In the genomic region with DNA sequence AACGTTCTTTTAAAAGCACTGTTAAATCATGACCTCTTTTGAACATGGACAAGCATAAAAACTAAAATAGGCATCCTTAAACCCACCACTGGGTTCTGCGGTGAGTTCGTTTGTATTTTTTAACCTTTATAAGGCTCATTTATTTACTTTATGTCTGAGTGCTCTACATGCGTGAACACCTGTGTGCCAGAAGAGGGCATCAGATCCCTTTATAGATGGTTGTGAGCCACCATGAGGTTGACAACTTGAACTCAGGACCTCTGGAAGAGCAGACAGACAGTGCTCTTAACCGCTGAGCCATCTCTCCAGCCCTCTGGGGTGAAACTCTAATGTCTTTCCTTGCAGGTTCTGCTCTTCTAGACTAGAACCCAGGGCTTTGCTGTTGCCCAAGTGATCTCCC, we compare ENCODE assay signal across 15 mouse cellular contexts. TPM values are rescaled to one million over a fixed set of nuclear protein-coding genes. Genes with fewer than 3 reads are reported as not detected.
DNase-seq lines count a peak whose midpoint lies in the region; ATAC-seq and TF ChIP-seq lines count a peak whose summit lies in the region.
"Had no signal": no experiment of that assay in that cellular context is flagged by ENCODE, and none has a peak within 500 bp of the region (broad histone marks: within the 10 kb centered on the region; RNA-seq: fewer than 3 reads in every experiment).

No protein-coding gene starts in this region.

- H3K27ac ChIP-seq in heart, embryonic 11.5 days (ENCODE audit: low read depth, low read length) = peak overlapping the region; percentile 63; the same call in 1 of the 2 replicates
- H3K27ac ChIP-seq in intestine, postnatal 0 days (ENCODE audit: low read depth, low read length) = no peak overlapping the region
- H3K27ac ChIP-seq in intestine, embryonic 15.5 days = no peak overlapping the region
- H3K27ac ChIP-seq in ES-Bruce4 (ENCODE audit: insufficient read depth, low read length) = no peak overlapping the region
- H3K27ac ChIP-seq: forebrain, embryonic 15.5 days; neural tube, embryonic 12.5 days had no signal

- H3K9me3 ChIP-seq in heart, embryonic 11.5 days (replicated peaks; ENCODE audit: control insufficient read depth, low read length) = no peaks in the 10 kb centered on the region
- H3K9me3 ChIP-seq in intestine, postnatal 0 days (ENCODE audit: control insufficient read depth) = no peaks in the 10 kb centered on the region
- H3K9me3 ChIP-seq in intestine, embryonic 15.5 days = no peaks in the 10 kb centered on the region
- no peaks in the 10 kb centered on the region for H3K9me3 ChIP-seq in ES-Bruce4 (replicated peaks; ENCODE audit: control insufficient read depth, insufficient read depth, low read length, poor library complexity, severe bottlenecking)
- H3K9me3 ChIP-seq: forebrain, embryonic 15.5 days; neural tube, embryonic 12.5 days had no signal

- WGBS in heart, embryonic 11.5 days (ENCODE audit: insufficient replicate concordance) = 77% methylated on average over 5 of the region's 5 CpGs
- WGBS in intestine, postnatal 0 days = 73% methylated on average over 5 of the region's 5 CpGs
- 67% methylated on average over 5 of the region's 5 CpGs for WGBS in intestine, embryonic 15.5 days

- peak overlapping the region; percentile 50 for H3K4me2 ChIP-seq in heart, embryonic 11.5 days
- no peak overlapping the region for H3K4me2 ChIP-seq in intestine, postnatal 0 days (replicated peaks; ENCODE audit: low read depth)
- H3K4me2 ChIP-seq in intestine, embryonic 15.5 days (replicated peaks) = no peak overlapping the region
- H3K4me2 ChIP-seq: forebrain, embryonic 15.5 days had no signal

- TF ChIP-seq EP300 in ES-Bruce4 (IDR thresholded peaks at IDR 0.05; ENCODE audit: insufficient read depth, low read depth, low read length) = no peak

- peaks cover 19% of the 10 kb centered on the region for H3K4me1 ChIP-seq in heart, embryonic 11.5 days (ENCODE audit: control insufficient read depth, insufficient read depth, low read length)
- H3K4me1 ChIP-seq in intestine, postnatal 0 days (replicated peaks; ENCODE audit: control insufficient read depth, insufficient read depth, low read length) = no peaks in the 10 kb centered on the region
- peaks cover 16% of the 10 kb centered on the region for H3K4me1 ChIP-seq in intestine, embryonic 15.5 days (replicated peaks)
- H3K4me1 ChIP-seq in ES-Bruce4 (ENCODE audit: control insufficient read depth, insufficient read depth, low read length) = peaks cover 4% of the 10 kb centered on the region

- TF ChIP-seq POLR2A in ES-Bruce4 (IDR thresholded peaks at IDR 0.05; ENCODE audit: insufficient read depth, low read length) = no peak

- H3K36me3 ChIP-seq in heart, embryonic 11.5 days (ENCODE audit: control insufficient read depth, insufficient read depth, low read length) = no peaks in the 10 kb centered on the region
- H3K36me3 ChIP-seq in intestine, postnatal 0 days (ENCODE audit: control insufficient read depth, insufficient read depth) = no peaks in the 10 kb centered on the region
- H3K36me3 ChIP-seq in intestine, embryonic 15.5 days = no peaks in the 10 kb centered on the region
- H3K36me3 ChIP-seq in ES-Bruce4 (ENCODE audit: control insufficient read depth, insufficient read depth, low read length, poor library complexity, severe bottlenecking) = no peaks in the 10 kb centered on the region
- H3K36me3 ChIP-seq: forebrain, embryonic 15.5 days; neural tube, embryonic 12.5 days had no signal

- TF ChIP-seq CTCF in intestine, postnatal 0 days (IDR thresholded peaks at IDR 0.05; ENCODE audit: low read depth) = peak; percentile 41
- TF ChIP-seq CTCF in ES-Bruce4 (IDR thresholded peaks at IDR 0.05; ENCODE audit: low read depth, low read length) = peak; percentile 13

- no peak overlapping the region for H3K4me3 ChIP-seq in heart, embryonic 11.5 days (ENCODE audit: low read depth, low read length)
- H3K4me3 ChIP-seq in intestine, postnatal 0 days (ENCODE audit: low read depth, low read length) = no peak overlapping the region
- H3K4me3 ChIP-seq in intestine, embryonic 15.5 days (replicated peaks) = no peak overlapping the region
- H3K4me3 ChIP-seq in ES-Bruce4 (ENCODE audit: low read depth, low read length) = no peak overlapping the region
- H3K4me3 ChIP-seq: forebrain, embryonic 15.5 days; neural tube, embryonic 12.5 days had no signal

- ATAC-seq in heart, embryonic 11.5 days (replicated peaks; ENCODE audit: insufficient number of reproducible peaks, low FRiP score, low TSS enrichment) = no peak
- no peak for ATAC-seq in intestine, postnatal 0 days
- ATAC-seq in intestine, embryonic 15.5 days = no peak
- ATAC-seq: forebrain, embryonic 15.5 days had no signal

- no peak overlapping the region for H3K9ac ChIP-seq in heart, embryonic 11.5 days (ENCODE audit: low read depth, low read length)
- no peak overlapping the region for H3K9ac ChIP-seq in intestine, postnatal 0 days (ENCODE audit: low read depth, low read length)
- H3K9ac ChIP-seq in intestine, embryonic 15.5 days = no peak overlapping the region
- H3K9ac ChIP-seq in ES-Bruce4 (ENCODE audit: low read depth, poor library complexity, severe bottlenecking) = no peak overlapping the region
- H3K9ac ChIP-seq: forebrain, embryonic 15.5 days; neural tube, embryonic 12.5 days had no signal

- no peaks in the 10 kb centered on the region for H3K27me3 ChIP-seq in heart, embryonic 11.5 days (ENCODE audit: control insufficient read depth, insufficient read depth, low read length)
- no peaks in the 10 kb centered on the region for H3K27me3 ChIP-seq in intestine, postnatal 0 days (replicated peaks; ENCODE audit: control insufficient read depth, insufficient read depth, low read length)
- no peaks in the 10 kb centered on the region for H3K27me3 ChIP-seq in intestine, embryonic 15.5 days (replicated peaks)
- H3K27me3 ChIP-seq in ES-Bruce4 (ENCODE audit: control insufficient read depth, insufficient read depth, low read length, poor library complexity, severe bottlenecking) = no peaks in the 10 kb centered on the region
- H3K27me3 ChIP-seq: forebrain, embryonic 15.5 days; neural tube, embryonic 12.5 days had no signal

- DNase-seq in heart, adult 18-20 months = no peak
- peak; percentile 39 for DNase-seq in 416B (ENCODE audit: low read depth)
- no peak for DNase-seq in thymus, postnatal 0 days (ENCODE audit: low spot score)
- DNase-seq: adrenal gland, postnatal 14 days; cerebellum, adult 9-11 months; kidney, adult 11 months; lung, adult 18-20 months; right cerebral cortex, postnatal 14 days; thymus, adult 18-20 months had no signal

RNA-seq across cellular contexts. Expression of a gene that starts 37.2 kb away (rescaled TPM):
- 38.6 and 54.6 TPM in 2 replicates for polyA plus RNA-seq in heart, embryonic 11.5 days (2014; fragmentation: Nextera tagmentation; extraction: Ambion mirVana)
- 100 to 1,000 TPM in 1 of 2 experiments, 10 to 100 TPM in 1; 32.6 to 146 TPM for total RNA-seq in heart, adult 18-20 months (2021)
- polyA plus RNA-seq in intestine, postnatal 0 days (2015; fragmentation: Nextera tagmentation; extraction: Ambion mirVana) = 174 and 177 TPM in 2 replicates
- 358 and 367 TPM in 2 replicates for polyA plus RNA-seq in intestine, embryonic 15.5 days (2015; fragmentation: Nextera tagmentation; extraction: Ambion mirVana)
- 794 and 868 TPM in 2 replicates for polyA plus RNA-seq in ES-Bruce4 (2011; ENCODE audit: insufficient read depth, insufficient read length, low read depth, missing spikeins)
- polyA plus RNA-seq in thymus, postnatal 0 days (2015; fragmentation: Nextera tagmentation; extraction: Ambion mirVana) = 246 and 255 TPM in 2 replicates

RNA-seq across cellular contexts. Expression of a gene that starts 40.7 kb away (rescaled TPM):
- polyA plus RNA-seq in heart, embryonic 11.5 days (2014; fragmentation: Nextera tagmentation; extraction: Ambion mirVana) = 25.5 and 28.1 TPM in 2 replicates
- 10 to 100 TPM; 11.2 to 13.0 TPM for total RNA-seq in heart, adult 18-20 months (2021)
- 54.7 and 60.6 TPM in 2 replicates for polyA plus RNA-seq in intestine, postnatal 0 days (2015; fragmentation: Nextera tagmentation; extraction: Ambion mirVana)
- 57.2 and 58.3 TPM in 2 replicates for polyA plus RNA-seq in intestine, embryonic 15.5 days (2015; fragmentation: Nextera tagmentation; extraction: Ambion mirVana)
- polyA plus RNA-seq in ES-Bruce4 (2011; ENCODE audit: insufficient read depth, insufficient read length, low read depth, missing spikeins) = 46.3 and 47.5 TPM in 2 replicates
- 57.4 and 63.7 TPM in 2 replicates for polyA plus RNA-seq in thymus, postnatal 0 days (2015; fragmentation: Nextera tagmentation; extraction: Ambion mirVana)
